Mouse (Mus musculus) myocyte (in vitro differentiated cells): ENCODE data around the gene Gatad1.

Source experiments
- CEBPB ChIP-seq: IDR thresholded peaks from 2 replicates; pipeline ENCODE4 v1.6.1; 2011; ENCODE audit warnings: mild to moderate bottlenecking, moderate library complexity; ENCODE audit not compliant: poor library complexity, insufficient read depth, severe bottlenecking
- E2F4 ChIP-seq: IDR thresholded peaks from one replicate; pipeline ENCODE4 v1.6.1; 2011; ENCODE audit warnings: mild to moderate bottlenecking, control low read depth, moderate library complexity; ENCODE audit not compliant: insufficient read depth
- MAX ChIP-seq: IDR thresholded peaks from one replicate; pipeline ENCODE4 v1.6.1; 2011; ENCODE audit warnings: low read depth, mild to moderate bottlenecking, control low read depth
- MYOD1 ChIP-seq, 3 experiments: IDR thresholded peaks; one replicate each; pipeline ENCODE4 v1.6.1; 2011; ENCODE audit warnings: control low read depth in 2 of 3, low read depth in 2 of 3, mild to moderate bottlenecking in 2 of 3, moderate library complexity in 1 of 3; ENCODE audit not compliant: insufficient read length in 2 of 3, control insufficient read depth in 1 of 3
- MYOG ChIP-seq, 3 experiments: IDR thresholded peaks; one replicate each; pipeline ENCODE4 v1.6.1; 2011; ENCODE audit warnings: control low read depth in 2 of 3, low read depth in 2 of 3, mild to moderate bottlenecking in 2 of 3; ENCODE audit not compliant: insufficient read length in 2 of 3, control insufficient read depth in 1 of 3, insufficient read depth in 1 of 3
- POLR2A ChIP-seq: IDR thresholded peaks from one replicate; pipeline ENCODE4 v1.6.1; 2011; ENCODE audit warnings: low read depth, mild to moderate bottlenecking, control low read depth, moderate library complexity; ENCODE audit not compliant: insufficient read length
- POLR2AphosphoS2 ChIP-seq: IDR thresholded peaks from one replicate; pipeline ENCODE4 v1.6.1; 2011; ENCODE audit warnings: low read depth, control low read depth; ENCODE audit not compliant: insufficient read length
- REST ChIP-seq: IDR thresholded peaks from one replicate; pipeline ENCODE4 v1.6.1; 2011; ENCODE audit warnings: mild to moderate bottlenecking, control low read depth, moderate library complexity; ENCODE audit not compliant: insufficient read depth, insufficient read length
- SRF ChIP-seq: IDR thresholded peaks from one replicate; pipeline ENCODE4 v1.6.1; 2011; ENCODE audit warnings: low read depth; ENCODE audit not compliant: control insufficient read depth, insufficient read length
- TCF12 ChIP-seq: IDR thresholded peaks from one replicate; pipeline ENCODE4 v1.6.1; 2011; ENCODE audit warnings: mild to moderate bottlenecking, control low read depth; ENCODE audit not compliant: poor library complexity, insufficient read depth, severe bottlenecking
- TCF3 ChIP-seq: IDR thresholded peaks from one replicate; pipeline ENCODE4 v1.6.1; 2011; ENCODE audit warnings: low read depth, control low read depth; ENCODE audit not compliant: insufficient read length
- USF1 ChIP-seq: IDR thresholded peaks from one replicate; pipeline ENCODE4 v1.6.1; 2011; ENCODE audit warnings: low read depth, mild to moderate bottlenecking, control low read depth, moderate library complexity

GRCm38 (mm10) chr5:3653801-3654200, 3.2 kb downstream of the Gatad1 start:
- TF ChIP-seq POLR2A (no peak), TCF12 (no peak), TCF3 (no peak), MYOG (IDR thresholded peaks at IDR 0.05; ENCODE audit: control insufficient read depth in 1 of 3, insufficient read depth in 1 of 3, insufficient read length in 2 of 3, low read depth in 2 of 3) (no peak), E2F4 (no peak), USF1 (no peak), POLR2AphosphoS2 (no peak), REST (no peak), MAX (no peak), SRF (no peak), CEBPB (no peak), MYOD1 (IDR thresholded peaks at IDR 0.05; ENCODE audit: control insufficient read depth in 1 of 3, insufficient read length in 2 of 3, low read depth in 2 of 3) (no peak)
